Mouse (Mus musculus): ENCODE measurements at regions not wholly inside any gene's neighbourhood (a gene's known extent, or its start where the extent isn't known, plus 50 kb on each side); places are given as distances from the start of the nearest gene placed in this dataset.

GRCm38 (mm10) chr6:32644016-32644415 lies 56.0 kb upstream of the Plxna4 start:
- Histone ChIP-seq H3K4me1 (ENCODE audit: control insufficient read depth, insufficient read depth, low read length) (no peaks in the 10 kb centered on the region), H3K9me3 (ENCODE audit: control insufficient read depth, low read length) (no peaks in the 10 kb centered on the region), H3K36me3 (ENCODE audit: control insufficient read depth, insufficient read depth, low read length) (no peaks in the 10 kb centered on the region), H3K4me2 (ENCODE audit: low read depth, low read length) (no peak overlapping the region), H3K4me3 (ENCODE audit: low read depth, low read length) (no peak overlapping the region), H3K27ac (replicated peaks; ENCODE audit: low read depth, low read length) (no peak overlapping the region), H3K27me3 (replicated peaks; ENCODE audit: control insufficient read depth, insufficient read depth, low read length) (no peaks in the 10 kb centered on the region), H3K9ac (ENCODE audit: low read depth, low read length) (no peak overlapping the region)
- no peak for DNase-seq (ENCODE audit: low spot score)
- ATAC-seq (ENCODE audit: low read depth) = no peak
- WGBS = 90% methylated on average over 2 of the region's 2 CpGs

- Histone ChIP-seq H3K9me3 (ENCODE audit: control insufficient read depth, low read length) (no peaks in the 10 kb centered on the region), H3K27ac (replicated peaks; ENCODE audit: low read depth, low read length) (no peak overlapping the region), H3K9ac (ENCODE audit: low read depth, low read length) (no peak overlapping the region), H3K4me1 (ENCODE audit: control insufficient read depth, insufficient read depth, low read length) (no peaks in the 10 kb centered on the region), H3K4me2 (ENCODE audit: low read depth, low read length) (no peak overlapping the region), H3K4me3 (ENCODE audit: low read depth, low read length) (no peak overlapping the region), H3K27me3 (replicated peaks; ENCODE audit: control insufficient read depth, insufficient read depth, low read length) (no peaks in the 10 kb centered on the region), H3K36me3 (ENCODE audit: control insufficient read depth, insufficient read depth, low read length) (no peaks in the 10 kb centered on the region)
- 79% methylated on average over 13 of the region's 13 CpGs for WGBS
- ATAC-seq (ENCODE audit: low read depth) = no peak
- DNase-seq (ENCODE audit: low spot score) = no peak
These were observed 50.9 kb upstream of the Plxna4 start for GRCm38 (mm10) chr6:32638843-32639242.

All from embryonic facial prominence, embryonic 14.5 days (tissue).